Mouse (Mus musculus) E14TG2a.4 (cell line): ENCODE measurements around the gene Xylt1.

Source experiments
- CTCF ChIP-seq: conservative IDR thresholded peaks from 2 replicates; pipeline ENCODE4 v1.5.1; 2014; ENCODE audit warnings: low read length
- NANOG ChIP-seq: IDR thresholded peaks from 2 replicates; pipeline ENCODE4 v1.6.1; 2014; ENCODE audit warnings: borderline replicate concordance, low read length, mixed read lengths
- POU5F1 ChIP-seq: IDR thresholded peaks from 2 replicates; pipeline ENCODE4 v1.6.1; 2014; ENCODE audit warnings: low read length, borderline replicate concordance

GRCm38 (mm10) chr7:117686997-117687302, 306.2 kb downstream of the Xylt1 start:
- TF ChIP-seq CTCF (no peak), NANOG (no peak), POU5F1 (no peak)
